Mouse (Mus musculus) heart, postnatal 10 days (tissue): ENCODE data around the gene Prl7d1. TPM values are rescaled to one million over a fixed set of nuclear protein-coding genes. Genes with fewer than 3 reads are reported as not detected.
A peak's percentile ranks its signal among the peaks of the same experiment; 100 is the strongest.
"Not testable (repeated sequence)": the region's sequence is repeated elsewhere in the genome, so short reads cannot be mapped to it uniquely, and the experiment has no call there.

Experiments used
- DNase-seq, 2 experiments: peaks; one replicate each; pipeline ENCODE4 v3.0.0; 2021
- intact Hi-C: fragments of 180-260 bp; cut with DNase I; formaldehyde crosslinking; loops from one replicate; pipeline ENCODE4 v1.15.1; 2025
- total RNA-seq, 2 experiments: library from RNA; stranded (reverse); gene quantifications; 2 replicates each; pipeline ENCODE4 v1.2.3; 2021

The Prl7d1 gene
- not detected for total RNA-seq

GRCm38 (mm10) chr13:27716636-27717035 lies at the start of gene Prl7d1:
Prl7d1 (minus strand) TSS chr13:27716736.
- intact Hi-C loops = no loop called here
- no peak for DNase-seq

GRCm38 (mm10) chr13:27734512-27735186 lies 18.1 kb upstream of the Prl7d1 start:
- intact Hi-C loops = no loop called here
- no peak for DNase-seq

GRCm38 (mm10) chr13:27730286-27730959 lies 13.9 kb upstream of the Prl7d1 start:
- intact Hi-C loops, DNase-seq: not testable (repeated sequence)

- intact Hi-C loops, DNase-seq: not testable (repeated sequence)
Measured at GRCm38 (mm10) chr13:27725057-27725456, 8.5 kb upstream of the Prl7d1 start.

GRCm38 (mm10) chr13:27706521-27706920 lies 10.0 kb downstream of the Prl7d1 start:
- intact Hi-C loops = no loop called here
- peak; percentile 2 to 7 for DNase-seq

- intact Hi-C loops = no loop called here
- no peak for DNase-seq
Measured at GRCm38 (mm10) chr13:27667936-27668335, 48.6 kb downstream of the Prl7d1 start, which contains the start of gene Prl7a2. Prl7a2 (minus strand) TSS chr13:27668036.

GRCm38 (mm10) chr13:27660747-27661146 lies 55.8 kb downstream of the Prl7d1 start:
- intact Hi-C loops = no loop called here
- no peak for DNase-seq

Other genes with a start within 250 kb of the Prl7d1 start
- gene Prl8a8, start 203.5 kb downstream of the Prl7d1 start, total RNA-seq = not detected
- not detected for gene Prl8a9, start 152.1 kb downstream of the Prl7d1 start, total RNA-seq
- gene Prl8a1, start 134.6 kb downstream of the Prl7d1 start, total RNA-seq = not detected
- gene Prl7b1, start 106.2 kb downstream of the Prl7d1 start, total RNA-seq = not detected
- not detected for gene Prl7a1, start 74.2 kb downstream of the Prl7d1 start, total RNA-seq
- not detected for gene Prl7a2, start 48.7 kb downstream of the Prl7d1 start, total RNA-seq
- gene Prl7c1, start 64.1 kb upstream of the Prl7d1 start, total RNA-seq = not detected
- gene Prl2a1, start 84.9 kb upstream of the Prl7d1 start, total RNA-seq = not detected
- gene Prl2c1, start 132.6 kb upstream of the Prl7d1 start, total RNA-seq = not detected